Mouse (Mus musculus) retina, postnatal 1 day (tissue): ENCODE results near the gene Dynlt1c.
"Not testable (repeated sequence)": the region's sequence is repeated elsewhere in the genome, so short reads cannot be mapped to it uniquely, and the experiment has no call there.

ENCODE experiments used
- DNase-seq: peaks from one replicate; pipeline ENCODE4 v3.0.0-alpha.2; 2012

The Dynlt1c gene

GRCm38 (mm10) chr17:6601204-6601911 lies at the start of gene Dynlt1c:
Gene Dynlt1c, plus strand, starts transcription at chr17:6601671.
- DNase-seq, result peak; percentile 93

- not testable (repeated sequence) for DNase-seq
Observed at GRCm38 (mm10) chr17:6553798-6554197, 47.7 kb upstream of the Dynlt1c start.

- not testable (repeated sequence) for DNase-seq
Observed at GRCm38 (mm10) chr17:6554243-6554642, 47.2 kb upstream of the Dynlt1c start.

GRCm38 (mm10) chr17:6559447-6560133 lies 41.9 kb upstream of the Dynlt1c start:
- DNase-seq, result not testable (repeated sequence)

- not testable (repeated sequence) for DNase-seq
Observed at GRCm38 (mm10) chr17:6564866-6565265, 36.6 kb upstream of the Dynlt1c start.

- DNase-seq, result not testable (repeated sequence)
Observed at GRCm38 (mm10) chr17:6567908-6568307, 33.6 kb upstream of the Dynlt1c start.

- DNase-seq, result not testable (repeated sequence)
Observed at GRCm38 (mm10) chr17:6571296-6571695, 30.2 kb upstream of the Dynlt1c start.

- DNase-seq, result not testable (repeated sequence)
Observed at GRCm38 (mm10) chr17:6572202-6572601, 29.3 kb upstream of the Dynlt1c start.

GRCm38 (mm10) chr17:6575376-6575775 lies 26.1 kb upstream of the Dynlt1c start:
- not testable (repeated sequence) for DNase-seq

- DNase-seq, result not testable (repeated sequence)
Observed at GRCm38 (mm10) chr17:6588672-6589071, 12.8 kb upstream of the Dynlt1c start.

GRCm38 (mm10) chr17:6592109-6592508 lies 9.4 kb upstream of the Dynlt1c start:
- DNase-seq, result not testable (repeated sequence)

- DNase-seq, result not testable (repeated sequence)
Observed at GRCm38 (mm10) chr17:6593896-6594295, 7.6 kb upstream of the Dynlt1c start.

- DNase-seq, result not testable (repeated sequence)
Observed at GRCm38 (mm10) chr17:6595776-6596497, 5.5 kb upstream of the Dynlt1c start.

GRCm38 (mm10) chr17:6598356-6598755 lies 3.1 kb upstream of the Dynlt1c start:
- not testable (repeated sequence) for DNase-seq

GRCm38 (mm10) chr17:6600216-6600911 lies 1.1 kb upstream of the Dynlt1c start:
- DNase-seq, result not testable (repeated sequence)

GRCm38 (mm10) chr17:6602205-6602604 lies 734 bp downstream of the Dynlt1c start:
- DNase-seq, result not testable (repeated sequence)

GRCm38 (mm10) chr17:6605347-6605746 lies 3.9 kb downstream of the Dynlt1c start:
- not testable (repeated sequence) for DNase-seq

- not testable (repeated sequence) for DNase-seq
Observed at GRCm38 (mm10) chr17:6613524-6613923, 12.1 kb downstream of the Dynlt1c start.

GRCm38 (mm10) chr17:6614316-6614715 lies 12.8 kb downstream of the Dynlt1c start:
- not testable (repeated sequence) for DNase-seq

GRCm38 (mm10) chr17:6616731-6617130 lies 15.3 kb downstream of the Dynlt1c start:
- not testable (repeated sequence) for DNase-seq

GRCm38 (mm10) chr17:6617689-6618400 lies 16.4 kb downstream of the Dynlt1c start:
- DNase-seq, result not testable (repeated sequence)

GRCm38 (mm10) chr17:6619271-6619670 lies 17.8 kb downstream of the Dynlt1c start:
- DNase-seq, result not testable (repeated sequence)
